Mouse (Mus musculus) lung, postnatal 0 days (tissue): Measurements from ENCODE around the gene Atg7. TPM values are rescaled to one million over a fixed set of nuclear protein-coding genes. Genes with fewer than 3 reads are reported as not detected.
A peak's percentile ranks its signal among the peaks of the same experiment; 100 is the strongest.

Source experiments
- ATAC-seq: fragments of 200-750 bp; cut with Nextera tagmentation; 2 replicates; pipeline ENCODE4 v1.8.0; 2017; ENCODE audit warnings: moderate library complexity
- DNase-seq: peaks from one replicate; pipeline ENCODE4 v3.0.0-alpha.2; 2016; ENCODE audit warnings: low spot score
- H3K27ac ChIP-seq: fragments of 300-500 bp; sonication (generic); 2 replicates; pipeline ENCODE4 v1.5.1; 2014; ENCODE audit warnings: antibody characterized with exemption, mild to moderate bottlenecking, low read length, mixed read lengths
- H3K27me3 ChIP-seq: fragments of 300-500 bp; sonication (generic); replicated peaks from 2 replicates; pipeline ENCODE4 v1.6.1; 2014; ENCODE audit warnings: low read length, mixed read lengths; ENCODE audit not compliant: insufficient read depth
- H3K36me3 ChIP-seq: fragments of 300-500 bp; sonication (generic); 2 replicates; pipeline ENCODE4 v1.6.1; 2014; ENCODE audit warnings: low read length, mixed read lengths; ENCODE audit not compliant: insufficient read depth
- H3K4me1 ChIP-seq: fragments of 300-500 bp; sonication (generic); 2 replicates; pipeline ENCODE4 v1.6.1; 2014; ENCODE audit warnings: antibody characterized with exemption, low read depth, low read length, mixed read lengths; ENCODE audit not compliant: insufficient read depth
- H3K4me2 ChIP-seq: fragments of 300-500 bp; sonication (generic); replicated peaks from 2 replicates; pipeline ENCODE4 v1.6.1; 2014; ENCODE audit warnings: low read depth, mild to moderate bottlenecking, low read length, moderate library complexity, mixed read lengths
- H3K4me3 ChIP-seq: fragments of 300-500 bp; sonication (generic); 2 replicates; pipeline ENCODE4 v1.5.1; 2014; ENCODE audit warnings: low read depth, low read length
- H3K9ac ChIP-seq: fragments of 300-500 bp; sonication (generic); replicated peaks from 2 replicates; pipeline ENCODE4 v1.6.1; 2014; ENCODE audit warnings: low read depth, mild to moderate bottlenecking
- H3K9me3 ChIP-seq: fragments of 300-500 bp; sonication (generic); 2 replicates; pipeline ENCODE4 v1.6.1; 2016; ENCODE audit warnings: low read length, mixed read lengths
- CTCF ChIP-seq: IDR thresholded peaks from 2 replicates; pipeline ENCODE4 v1.5.1; 2016; ENCODE audit warnings: antibody characterized with exemption, mild to moderate bottlenecking
- EP300 ChIP-seq: IDR thresholded peaks from 2 replicates; pipeline ENCODE4 v1.6.1; 2016; ENCODE audit warnings: antibody characterized with exemption, mild to moderate bottlenecking, control low read depth
- WGBS: fragments of 180-500 bp; shearing (Covaris S2); extraction: QIAGEN DNeasy Blood & Tissue Kit; methylation state at CpG from one replicate; pipeline ENCODE4 v1.1.7; 2014; 5-methylcytosine and 5-hydroxymethylcytosine counted together
- polyA plus RNA-seq: library from polyadenylated mRNA; unstranded; fragments of >200 nt; fragmentation: Nextera tagmentation; extraction: Ambion mirVana; gene quantifications from 2 replicates; pipeline ENCODE4 v1.2.1, GENCODE M21; 2015

Atg7 gene
- polyA plus RNA-seq, 1 experiment from 2014 or later = 18.4 TPM

- no peak overlapping the region for H3K4me3 ChIP-seq
- H3K27me3 ChIP-seq = no peaks in the 10 kb centered on the region
- no peaks in the 10 kb centered on the region for H3K9me3 ChIP-seq
- TF ChIP-seq CTCF (no peak), EP300 (no peak)
- H3K9ac ChIP-seq = no peak overlapping the region
- WGBS = 36% methylated on average over 2 of the region's 2 CpGs
- peaks cover 12% of the 10 kb centered on the region for H3K4me1 ChIP-seq
- H3K4me2 ChIP-seq = no peak overlapping the region
- DNase-seq = no peak
- no peak overlapping the region for H3K27ac ChIP-seq
- H3K36me3 ChIP-seq = 0 out of 2 replicates have a peak, but pooled peaks cover 2% of the 10 kb centered on the region
- ATAC-seq = peak; percentile 40
These were observed 211.5 kb downstream of the Atg7 start for GRCm38 (mm10) chr6:114854368-114854767.

GRCm38 (mm10) chr6:114855644-114856043 is 212.7 kb downstream of the Atg7 start:
- Histone ChIP-seq H3K36me3 (0 out of 2 replicates have a peak, but pooled peaks cover 6% of the 10 kb centered on the region), H3K27me3 (no peaks in the 10 kb centered on the region), H3K9ac (no peak overlapping the region), H3K4me1 (peaks cover 12% of the 10 kb centered on the region), H3K27ac (no peak overlapping the region), H3K4me3 (no peak overlapping the region), H3K4me2 (no peak overlapping the region), H3K9me3 (no peaks in the 10 kb centered on the region)
- ATAC-seq = 0 out of 2 replicates have a peak, but pooled peaks have one; percentile 17
- 23% methylated on average over 3 of the region's 3 CpGs for WGBS
- no peak for DNase-seq
- TF ChIP-seq CTCF = no peak
- TF ChIP-seq EP300 = no peak

- no peak for ATAC-seq
- H3K4me3 ChIP-seq = no peak overlapping the region
- 56% methylated on average over 4 of the region's 4 CpGs for WGBS
These were observed 213.6 kb downstream of the Atg7 start for GRCm38 (mm10) chr6:114856501-114856900.

GRCm38 (mm10) chr6:114857996-114858721 is 215.3 kb downstream of the Atg7 start:
- H3K9ac ChIP-seq = no peak overlapping the region
- no peak overlapping the region for H3K4me2 ChIP-seq
- H3K4me1 ChIP-seq = peaks cover 22% of the 10 kb centered on the region
- DNase-seq (peak; percentile 77), ATAC-seq (peak; percentile 27)
- WGBS = 48% methylated on average over 3 of the region's 3 CpGs
- H3K36me3 ChIP-seq = peaks cover 17% of the 10 kb centered on the region
- no peak overlapping the region for H3K4me3 ChIP-seq
- H3K27ac ChIP-seq = peak overlapping the region; percentile 61
- H3K27me3 ChIP-seq = no peaks in the 10 kb centered on the region
- no peaks in the 10 kb centered on the region for H3K9me3 ChIP-seq
- TF ChIP-seq EP300 (no peak), CTCF (no peak)

More at GRCm38 (mm10) chr6:114856501-114856900, 213.6 kb downstream of the Atg7 start:
- Histone ChIP-seq H3K36me3 (0 out of 2 replicates have a peak, but pooled peaks cover 9% of the 10 kb centered on the region), H3K4me1 (peaks cover 17% of the 10 kb centered on the region), H3K27ac (no peak overlapping the region), H3K4me2 (no peak overlapping the region), H3K27me3 (no peaks in the 10 kb centered on the region), H3K9me3 (no peaks in the 10 kb centered on the region), H3K9ac (no peak overlapping the region)
- DNase-seq = no peak
- TF ChIP-seq EP300 = no peak
- TF ChIP-seq CTCF = no peak

GRCm38 (mm10) chr6:114858722-114859053 is 215.8 kb downstream of the Atg7 start:
- H3K36me3 ChIP-seq = peaks cover 23% of the 10 kb centered on the region
- H3K27me3 ChIP-seq = no peaks in the 10 kb centered on the region
- DNase-seq = no peak
- no peaks in the 10 kb centered on the region for H3K9me3 ChIP-seq
- TF ChIP-seq EP300 (no peak), CTCF (no peak)
- H3K27ac ChIP-seq = no peak overlapping the region; the same call in 1 of the 2 replicates
- H3K4me3 ChIP-seq = no peak overlapping the region
- WGBS = 70% methylated on average over 4 of the region's 4 CpGs
- H3K9ac ChIP-seq = no peak overlapping the region
- no peak overlapping the region for H3K4me2 ChIP-seq
- no peak for ATAC-seq
- peaks cover 27% of the 10 kb centered on the region for H3K4me1 ChIP-seq

GRCm38 (mm10) chr6:114860677-114861568 is 218.0 kb downstream of the Atg7 start:
- ATAC-seq (peak; percentile 84), DNase-seq (peak; percentile 94)
- 47% methylated on average over 14 of the region's 14 CpGs for WGBS
- Histone ChIP-seq H3K27ac (peak overlapping the region; percentile 51; the same call in 1 of the 2 replicates), H3K4me1 (peaks cover 28% of the 10 kb centered on the region), H3K9me3 (no peaks in the 10 kb centered on the region), H3K36me3 (peaks cover 23% of the 10 kb centered on the region), H3K4me3 (no peak overlapping the region), H3K9ac (no peak overlapping the region), H3K27me3 (no peaks in the 10 kb centered on the region), H3K4me2 (no peak overlapping the region)
- TF ChIP-seq CTCF (no peak), EP300 (peak; percentile 70)
